Mouse (Mus musculus): ENCODE measurements around the gene Gnat2. TPM values are rescaled to one million over a fixed set of nuclear protein-coding genes. Genes with fewer than 3 reads are reported as not detected.

The Gnat2 gene
- total and polyA plus RNA-seq, 2 experiments from 2014 or later, result 0.25 TPM; not detected in 1

DNA sequence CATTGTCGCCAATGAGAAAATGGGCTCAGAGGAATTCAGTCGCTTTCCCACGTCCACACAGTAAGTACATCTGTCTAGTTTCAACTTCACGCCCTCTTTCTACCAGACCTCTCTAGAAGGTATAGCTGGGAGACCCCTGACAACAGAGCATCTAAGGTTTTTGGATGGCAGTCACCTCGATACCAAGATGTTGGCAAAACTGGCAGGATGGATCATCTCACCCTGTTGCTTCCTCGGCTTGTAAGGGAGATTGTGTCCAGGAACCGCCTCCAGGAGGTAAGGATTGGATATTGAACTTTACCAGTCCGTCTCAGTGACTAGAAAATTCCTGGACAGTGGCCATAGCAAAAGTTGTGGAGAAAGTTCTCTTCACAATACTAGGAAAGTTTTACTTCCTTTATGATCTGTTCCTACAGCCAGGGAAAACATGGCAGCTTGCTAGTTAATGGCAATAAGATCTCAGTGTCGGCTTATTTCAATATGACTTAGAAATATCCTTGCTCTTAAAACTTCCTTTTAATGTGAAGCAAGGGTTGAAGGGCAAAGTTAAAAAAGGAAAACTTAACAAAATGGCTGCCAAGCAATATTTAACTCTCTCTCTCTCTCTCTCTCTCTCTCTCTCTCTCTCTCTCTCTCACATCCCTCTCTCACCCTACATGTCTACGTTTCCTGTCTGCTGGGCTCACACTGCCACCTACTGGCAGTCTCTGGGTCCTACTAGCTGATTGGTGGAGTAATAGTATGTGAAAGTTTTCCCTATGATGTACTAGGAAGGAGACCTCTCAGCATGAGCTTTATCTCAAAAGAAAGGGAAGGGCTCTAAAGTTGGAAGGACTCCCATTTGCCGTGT, 55.0 kb downstream of the Gnat2 start:
- no peak overlapping the region for H3K9ac ChIP-seq (replicated peaks; ENCODE audit: low read length)
- H3K4me3 ChIP-seq (ENCODE audit: low read length), result no peak overlapping the region
- H3K36me3 ChIP-seq (ENCODE audit: insufficient read depth, low read length), result no peaks in the 10 kb centered on the region; the same call in 1 of the 2 replicates
- no peaks in the 10 kb centered on the region for H3K27me3 ChIP-seq (ENCODE audit: insufficient read depth, low read length)
- H3K27ac ChIP-seq, result no peak overlapping the region
- ATAC-seq, result peak; percentile 71
- H3K4me1 ChIP-seq (ENCODE audit: insufficient read depth, low read length), result no peaks in the 10 kb centered on the region; the same call in 1 of the 2 replicates
- TF ChIP-seq CTCF (IDR thresholded peaks at IDR 0.05; ENCODE audit: low read depth), result peak; percentile 96
- no peak overlapping the region for H3K4me2 ChIP-seq (ENCODE audit: low read depth, low read length)
- DNase-seq (ENCODE audit: low spot score), result peak; percentile 93
- H3K9me3 ChIP-seq (ENCODE audit: low read length), result no peaks in the 10 kb centered on the region
- 62% methylated on average over 11 of the region's 11 CpGs for WGBS

Other genes with a start within 250 kb of the Gnat2 start
- not detected in 2 replicates for gene Eps8l3, start 215.6 kb upstream of the Gnat2 start, total RNA-seq (2014; rRNA removed)
- gene Eps8l3, start 215.6 kb upstream of the Gnat2 start, polyA plus RNA-seq (2015; fragmentation: Nextera tagmentation; extraction: Ambion mirVana), result not detected in 2 replicates
- 164 and 179 TPM in 2 replicates for gene Gstm5, start 197.0 kb upstream of the Gnat2 start, total RNA-seq (2014; rRNA removed)
- 383 and 384 TPM in 2 replicates for gene Gstm5, start 197.0 kb upstream of the Gnat2 start, polyA plus RNA-seq (2015; fragmentation: Nextera tagmentation; extraction: Ambion mirVana)
- gene Gstm7, start 161.0 kb upstream of the Gnat2 start, total RNA-seq (2014; rRNA removed), result 29.8 and 41.1 TPM in 2 replicates
- 39.0 and 39.7 TPM in 2 replicates for gene Gstm7, start 161.0 kb upstream of the Gnat2 start, polyA plus RNA-seq (2015; fragmentation: Nextera tagmentation; extraction: Ambion mirVana)
- 8.7 and 18.9 TPM in 2 replicates for gene Gstm6, start 149.0 kb upstream of the Gnat2 start, total RNA-seq (2014; rRNA removed)
- 12.6 and 15.5 TPM in 2 replicates for gene Gstm6, start 149.0 kb upstream of the Gnat2 start, polyA plus RNA-seq (2015; fragmentation: Nextera tagmentation; extraction: Ambion mirVana)
- not detected in 2 replicates for gene Gstm3, start 123.5 kb upstream of the Gnat2 start, total RNA-seq (2014; rRNA removed)
- gene Gstm3, start 123.5 kb upstream of the Gnat2 start, polyA plus RNA-seq (2015; fragmentation: Nextera tagmentation; extraction: Ambion mirVana), result 0.15 TPM in 1 of 2 replicates, not detected in the other
- gene Gstm2, start 106.3 kb upstream of the Gnat2 start, total RNA-seq (2014; rRNA removed), result 5.3 and 6.1 TPM in 2 replicates
- 18.7 and 20.0 TPM in 2 replicates for gene Gstm2, start 106.3 kb upstream of the Gnat2 start, polyA plus RNA-seq (2015; fragmentation: Nextera tagmentation; extraction: Ambion mirVana)
- gene Gstm1, start 74.8 kb upstream of the Gnat2 start, total RNA-seq (2014; rRNA removed), result 161 and 174 TPM in 2 replicates
- 429 and 453 TPM in 2 replicates for gene Gstm1, start 74.8 kb upstream of the Gnat2 start, polyA plus RNA-seq (2015; fragmentation: Nextera tagmentation; extraction: Ambion mirVana)
- gene Gstm4, start 47.9 kb upstream of the Gnat2 start, total RNA-seq (2014; rRNA removed), result 6.7 and 6.9 TPM in 2 replicates
- 22.5 and 23.0 TPM in 2 replicates for gene Gstm4, start 47.9 kb upstream of the Gnat2 start, polyA plus RNA-seq (2015; fragmentation: Nextera tagmentation; extraction: Ambion mirVana)
- gene Ampd2, start 6.1 kb upstream of the Gnat2 start, total RNA-seq (2014; rRNA removed), result 56.6 and 58.4 TPM in 2 replicates
- gene Ampd2, start 6.1 kb upstream of the Gnat2 start, polyA plus RNA-seq (2015; fragmentation: Nextera tagmentation; extraction: Ambion mirVana), result 40.3 and 43.2 TPM in 2 replicates
- gene Gnai3, start 53.4 kb downstream of the Gnat2 start, total RNA-seq (2014; rRNA removed), result 61.0 and 66.6 TPM in 2 replicates
- 97.9 and 100 TPM in 2 replicates for gene Gnai3, start 53.4 kb downstream of the Gnat2 start, polyA plus RNA-seq (2015; fragmentation: Nextera tagmentation; extraction: Ambion mirVana)
- gene Gpr61, start 62.1 kb downstream of the Gnat2 start, total RNA-seq (2014; rRNA removed), result 12.2 and 12.4 TPM in 2 replicates
- 6.1 and 6.8 TPM in 2 replicates for gene Gpr61, start 62.1 kb downstream of the Gnat2 start, polyA plus RNA-seq (2015; fragmentation: Nextera tagmentation; extraction: Ambion mirVana)
- 36.6 and 37.3 TPM in 2 replicates for gene Amigo1, start 93.5 kb downstream of the Gnat2 start, total RNA-seq (2014; rRNA removed)
- 10.7 and 11.3 TPM in 2 replicates for gene Amigo1, start 93.5 kb downstream of the Gnat2 start, polyA plus RNA-seq (2015; fragmentation: Nextera tagmentation; extraction: Ambion mirVana)
- gene Cyb561d1, start 108.4 kb downstream of the Gnat2 start, total RNA-seq (2014; rRNA removed), result 3.8 and 4.2 TPM in 2 replicates
- gene Cyb561d1, start 108.4 kb downstream of the Gnat2 start, polyA plus RNA-seq (2015; fragmentation: Nextera tagmentation; extraction: Ambion mirVana), result 3.1 and 3.3 TPM in 2 replicates
- 18.4 and 20.8 TPM in 2 replicates for gene Atxn7l2, start 118.1 kb downstream of the Gnat2 start, total RNA-seq (2014; rRNA removed)
- 15.1 and 15.4 TPM in 2 replicates for gene Atxn7l2, start 118.1 kb downstream of the Gnat2 start, polyA plus RNA-seq (2015; fragmentation: Nextera tagmentation; extraction: Ambion mirVana)
- gene Sypl2, start 133.9 kb downstream of the Gnat2 start, total RNA-seq (2014; rRNA removed), result 1.5 and 1.9 TPM in 2 replicates
- 0.75 and 0.81 TPM in 2 replicates for gene Sypl2, start 133.9 kb downstream of the Gnat2 start, polyA plus RNA-seq (2015; fragmentation: Nextera tagmentation; extraction: Ambion mirVana)
- 81.8 and 93.6 TPM in 2 replicates for gene Psma5, start 164.1 kb downstream of the Gnat2 start, total RNA-seq (2014; rRNA removed)
- 232 and 238 TPM in 2 replicates for gene Psma5, start 164.1 kb downstream of the Gnat2 start, polyA plus RNA-seq (2015; fragmentation: Nextera tagmentation; extraction: Ambion mirVana)
- gene Sort1, start 191.3 kb downstream of the Gnat2 start, total RNA-seq (2014; rRNA removed), result 65.0 and 73.9 TPM in 2 replicates
- gene Sort1, start 191.3 kb downstream of the Gnat2 start, polyA plus RNA-seq (2015; fragmentation: Nextera tagmentation; extraction: Ambion mirVana), result 11.7 and 13.3 TPM in 2 replicates